Mouse (Mus musculus) limb, embryonic 14.5 days (tissue): ENCODE measurements around the gene Tnfrsf25. TPM values are rescaled to one million over a fixed set of nuclear protein-coding genes. Genes with fewer than 3 reads are reported as not detected.

ENCODE experiments used
- ATAC-seq: fragments of 200-750 bp; cut with Nextera tagmentation; 2 replicates; pipeline ENCODE4 v1.8.0; 2017; ENCODE audit warnings: low read depth, moderate number of reproducible peaks, moderate TSS enrichment; ENCODE audit not compliant: low FRiP score
- DNase-seq: peaks from one replicate; pipeline ENCODE4 v3.0.0-alpha.2; 2015; ENCODE audit warnings: low spot score
- H3K27ac ChIP-seq: fragments of 300-500 bp; sonication (generic); replicated peaks from 2 replicates; pipeline ENCODE4 v1.5.1; 2014; ENCODE audit warnings: low read depth, mild to moderate bottlenecking, low read length, moderate library complexity, mixed read lengths
- H3K27me3 ChIP-seq: fragments of 300-500 bp; sonication (generic); 2 replicates; pipeline ENCODE4 v1.6.1; 2014; ENCODE audit warnings: low read length, mixed read lengths; ENCODE audit not compliant: control insufficient read depth, insufficient read depth
- H3K36me3 ChIP-seq: fragments of 300-500 bp; sonication (generic); 2 replicates; pipeline ENCODE4 v1.6.1; 2014; ENCODE audit warnings: mild to moderate bottlenecking, low read length, moderate library complexity, mixed read lengths; ENCODE audit not compliant: control insufficient read depth, insufficient read depth
- H3K4me1 ChIP-seq: fragments of 300-500 bp; sonication (generic); 2 replicates; pipeline ENCODE4 v1.6.1; 2014; ENCODE audit warnings: antibody characterized with exemption, low read length, mixed read lengths; ENCODE audit not compliant: control insufficient read depth, insufficient read depth
- H3K4me2 ChIP-seq: fragments of 300-500 bp; sonication (generic); replicated peaks from 2 replicates; pipeline ENCODE4 v1.6.1; 2014; ENCODE audit warnings: low read depth, mild to moderate bottlenecking, low read length, moderate library complexity; ENCODE audit not compliant: severe bottlenecking
- H3K4me3 ChIP-seq: fragments of 300-500 bp; sonication (generic); replicated peaks from 2 replicates; pipeline ENCODE4 v1.5.1; 2014; ENCODE audit warnings: low read length
- H3K9ac ChIP-seq: fragments of 300-500 bp; sonication (generic); 2 replicates; pipeline ENCODE4 v1.6.1; 2014; ENCODE audit warnings: mild to moderate bottlenecking, low read depth, low read length, moderate library complexity; ENCODE audit not compliant: severe bottlenecking
- H3K9me3 ChIP-seq: fragments of 300-500 bp; sonication (generic); 2 replicates; pipeline ENCODE4 v1.6.1; 2016; ENCODE audit warnings: low read length; ENCODE audit not compliant: control insufficient read depth
- POLR2A ChIP-seq: fragments of 200-500 bp; IDR thresholded peaks from 2 replicates; pipeline ENCODE4 v1.8.0; 2012; ENCODE audit warnings: inconsistent platforms, mild to moderate bottlenecking, moderate library complexity, borderline replicate concordance; ENCODE audit not compliant: insufficient read depth, insufficient read length; ENCODE audit errors: extremely low read depth
- WGBS: fragments of 180-500 bp; shearing (Covaris S2); extraction: QIAGEN DNeasy Blood & Tissue Kit; methylation state at CpG from one replicate; pipeline ENCODE4 v1.1.7; 2014; 5-methylcytosine and 5-hydroxymethylcytosine counted together
- polyA plus RNA-seq, 2 experiments: library from polyadenylated mRNA; depleted of rRNA in 1 of 2; stranded (reverse) in 1 of 2; unstranded in 1 of 2; fragments of >200 nt; fragmentation: Nextera tagmentation in 1 of 2; extraction: Ambion mirVana in 1 of 2; gene quantifications; 2 replicates each; pipeline versions ENCODE4 v1.2.1 to v1.2.3; 2012 to 2014

Gene Tnfrsf25
- polyA plus RNA-seq, 2 experiments: 1.0 to 6.0 TPM

DNA sequence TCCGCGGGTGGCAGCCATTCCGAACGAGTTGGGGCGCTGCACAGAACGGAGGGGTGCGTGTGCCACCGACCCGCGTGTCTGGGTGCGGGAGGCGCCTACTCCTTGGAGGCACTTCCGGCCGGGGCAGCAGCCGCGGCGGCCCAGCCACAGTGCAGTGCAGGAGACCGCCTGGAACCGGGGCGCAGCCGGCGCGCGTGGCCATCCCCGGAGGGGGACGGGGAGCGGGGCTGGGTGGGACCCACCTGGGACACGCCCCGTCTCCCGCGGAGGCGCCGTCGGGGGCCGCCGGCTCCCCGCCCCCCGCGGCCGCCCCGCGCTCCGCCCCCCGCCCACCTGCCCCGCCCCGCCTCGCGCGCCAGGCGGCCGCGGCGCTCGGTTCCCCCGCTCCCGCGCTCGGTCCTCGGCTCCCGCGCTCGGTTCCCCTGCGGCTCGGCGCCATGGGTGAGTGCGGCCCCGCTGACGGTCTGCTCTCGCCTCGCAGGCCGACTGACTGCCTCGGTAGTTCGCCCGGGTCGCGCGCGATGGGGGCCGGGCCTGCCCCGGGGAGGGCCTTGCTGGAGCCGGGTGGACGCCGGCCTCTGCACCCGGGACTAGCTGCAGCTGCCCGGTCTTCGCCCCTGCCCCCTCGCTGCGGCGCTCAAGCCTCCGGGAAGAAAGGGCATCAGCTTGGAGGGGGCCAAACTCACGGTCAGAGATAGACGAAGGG, 29.1 kb upstream of the Tnfrsf25 start:
- Histone ChIP-seq H3K27me3 (no peaks in the 10 kb centered on the region), H3K4me3 (peak overlapping the region; percentile 80), H3K9me3 (no peaks in the 10 kb centered on the region), H3K9ac (peak overlapping the region; percentile 90), H3K27ac (no peak overlapping the region; the same call in 1 of the 2 replicates), H3K36me3 (peaks cover 10% of the 10 kb centered on the region; the same call in 1 of the 2 replicates), H3K4me2 (peak overlapping the region; percentile 76), H3K4me1 (peaks cover 13% of the 10 kb centered on the region)
- ATAC-seq (peak; percentile 87), DNase-seq (peak; percentile 53)
- 0 out of 2 replicates have a peak, but pooled peaks have one; percentile 33 for TF ChIP-seq POLR2A
- 0% methylated on average over 37 of the region's 92 CpGs for WGBS

DNA sequence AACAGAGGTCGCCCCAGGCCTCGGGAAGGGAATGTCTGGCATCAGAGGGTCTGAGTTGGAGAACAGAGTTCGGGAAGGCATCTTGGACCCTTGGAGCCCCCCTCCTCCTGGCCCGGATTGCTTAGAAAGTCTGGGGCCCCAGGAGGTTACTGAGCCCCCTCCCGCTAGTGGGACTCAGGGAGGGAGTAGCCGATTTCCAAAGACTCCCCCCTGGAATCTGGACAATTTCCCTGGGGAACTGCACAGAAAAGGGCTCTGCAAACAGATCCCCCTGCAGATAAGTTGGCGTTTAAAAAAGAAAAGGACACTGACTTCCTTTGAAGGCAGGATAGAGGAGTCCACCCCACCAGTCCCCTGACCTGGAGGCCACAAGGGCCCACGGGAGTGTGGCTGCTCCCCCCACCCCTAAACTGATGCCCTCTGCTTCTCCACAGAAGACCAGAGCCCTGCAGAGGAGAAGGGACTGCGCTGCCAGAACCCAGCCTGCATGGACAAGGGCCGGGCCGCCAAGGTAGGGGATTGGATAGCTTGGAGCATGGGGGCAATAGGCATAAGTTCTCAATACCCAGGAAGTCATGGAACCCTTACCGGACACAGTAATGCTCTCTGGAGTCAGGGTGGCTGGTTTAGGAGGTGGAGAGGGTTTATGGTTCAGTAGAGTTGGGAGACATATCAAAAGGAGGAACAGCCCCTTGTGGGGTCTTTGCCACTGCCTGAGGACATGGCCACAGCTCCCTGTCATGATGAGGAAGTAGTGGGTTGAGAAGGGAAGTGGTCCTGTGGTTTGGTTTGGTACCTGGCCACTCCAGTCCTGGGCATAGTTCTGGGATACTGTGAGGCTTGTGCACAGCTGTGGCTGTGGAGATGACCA, 28.3 kb upstream of the Tnfrsf25 start:
- peak overlapping the region; percentile 80 for H3K4me3 ChIP-seq
- ATAC-seq (no peak), DNase-seq (no peak)
- no peaks in the 10 kb centered on the region for H3K9me3 ChIP-seq
- no peaks in the 10 kb centered on the region for H3K27me3 ChIP-seq
- peak overlapping the region; percentile 90 for H3K9ac ChIP-seq
- peaks cover 13% of the 10 kb centered on the region for H3K4me1 ChIP-seq
- peaks cover 10% of the 10 kb centered on the region; the same call in 1 of the 2 replicates for H3K36me3 ChIP-seq
- H3K4me2 ChIP-seq: peak overlapping the region; percentile 76
- H3K27ac ChIP-seq: no peak overlapping the region; the same call in 1 of the 2 replicates
- no peak for TF ChIP-seq POLR2A
- whole genome bisulfite sequencing: 3% methylated on average over 12 of the region's 12 CpGs

DNA sequence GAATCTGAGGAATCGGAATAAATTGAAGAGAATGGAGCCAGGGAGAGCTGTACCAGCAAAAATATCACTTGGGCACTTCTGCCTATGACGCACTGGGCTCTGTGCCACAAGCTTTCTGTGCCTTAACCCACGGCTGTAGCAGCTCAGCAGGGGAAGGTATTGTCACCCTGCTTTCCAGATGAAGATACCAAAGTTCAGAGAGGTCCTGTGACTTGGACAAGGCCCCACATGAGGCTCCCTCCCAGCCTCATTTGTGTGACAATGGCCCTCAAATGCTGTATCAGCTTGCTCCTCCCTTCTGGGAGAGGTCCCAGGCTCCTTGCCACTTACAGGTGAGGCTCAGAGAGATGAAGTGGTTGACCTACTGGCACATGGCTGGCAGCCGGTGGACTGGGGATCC, 27.6 kb upstream of the Tnfrsf25 start:
- ATAC-seq: no peak
- Histone ChIP-seq H3K4me1 (peaks cover 13% of the 10 kb centered on the region), H3K36me3 (peaks cover 10% of the 10 kb centered on the region; the same call in 1 of the 2 replicates), H3K27ac (no peak overlapping the region), H3K9me3 (no peaks in the 10 kb centered on the region), H3K27me3 (no peaks in the 10 kb centered on the region), H3K9ac (0 out of 2 replicates have a peak overlapping the region, but pooled peaks have one; percentile 90), H3K4me3 (peak overlapping the region; percentile 80), H3K4me2 (peak overlapping the region; percentile 76)
- no peak for DNase-seq
- 50% methylated on average over 4 of the region's 4 CpGs for WGBS
- TF ChIP-seq POLR2A: no peak

DNA sequence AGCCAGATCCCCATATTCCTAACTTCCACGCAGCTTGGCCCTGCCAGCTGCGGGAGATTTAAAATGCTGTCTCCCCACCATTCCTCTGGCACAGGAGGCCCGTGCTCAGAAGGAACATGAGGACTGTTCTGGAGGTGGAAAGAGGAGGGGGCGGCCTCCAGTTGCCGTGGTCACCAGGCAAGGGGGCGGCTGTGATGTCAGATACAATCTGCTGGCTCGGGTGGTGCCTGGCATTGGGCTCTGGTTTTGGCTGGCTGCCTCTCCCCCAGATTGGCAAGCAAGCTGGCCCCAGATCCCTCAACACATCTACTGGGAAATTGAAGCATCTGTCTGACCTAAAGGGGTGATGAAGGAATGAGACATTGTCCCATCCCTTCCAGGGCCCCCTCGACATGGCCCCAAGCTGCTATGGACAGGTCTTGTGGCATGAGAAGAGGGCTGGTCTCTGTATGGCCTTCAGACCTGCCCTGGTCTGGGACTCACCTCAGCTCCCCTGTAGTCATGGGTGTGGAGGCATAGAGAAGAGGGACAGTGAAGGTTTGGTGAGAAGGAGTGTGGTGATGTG, 27.1 kb upstream of the Tnfrsf25 start:
- Histone ChIP-seq H3K4me2 (0 out of 2 replicates have a peak overlapping the region, but pooled peaks have one; percentile 76), H3K4me3 (no peak overlapping the region), H3K9ac (no peak overlapping the region), H3K36me3 (peaks cover 10% of the 10 kb centered on the region; the same call in 1 of the 2 replicates), H3K4me1 (peaks cover 13% of the 10 kb centered on the region), H3K27me3 (no peaks in the 10 kb centered on the region), H3K9me3 (no peaks in the 10 kb centered on the region), H3K27ac (no peak overlapping the region)
- WGBS: 40% methylated on average over 8 of the region's 8 CpGs
- ATAC-seq (no peak), DNase-seq (no peak)
- no peak for TF ChIP-seq POLR2A

DNA sequence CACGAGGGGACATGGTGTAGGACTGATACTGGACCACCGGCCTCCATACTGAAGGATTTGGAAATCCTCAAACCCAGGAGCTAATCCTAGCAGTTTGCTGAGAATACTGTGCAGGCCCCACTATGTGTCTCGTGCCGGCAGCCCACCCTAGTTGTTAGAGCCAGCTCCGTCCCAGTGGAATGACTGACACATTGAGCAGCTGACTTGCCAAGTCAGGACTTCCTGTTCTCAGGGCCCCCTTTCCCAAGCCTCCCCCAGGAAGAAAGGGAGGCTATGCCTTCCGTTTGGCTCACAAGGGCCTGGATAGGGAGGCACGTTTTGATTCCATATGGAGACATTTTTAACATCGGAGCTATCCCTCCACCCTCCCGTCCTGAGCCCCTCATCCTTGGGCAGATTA, 25.5 kb upstream of the Tnfrsf25 start:
- Histone ChIP-seq H3K4me2 (no peak overlapping the region), H3K27me3 (no peaks in the 10 kb centered on the region), H3K9me3 (no peaks in the 10 kb centered on the region), H3K9ac (no peak overlapping the region), H3K4me3 (no peak overlapping the region), H3K4me1 (peaks cover 13% of the 10 kb centered on the region), H3K27ac (no peak overlapping the region), H3K36me3 (peaks cover 10% of the 10 kb centered on the region; the same call in 1 of the 2 replicates)
- DNase-seq: no peak
- TF ChIP-seq POLR2A: no peak
- WGBS: 74% methylated on average over 9 of the region's 9 CpGs
- ATAC-seq: no peak
